Mouse (Mus musculus): ENCODE measurements around the gene Tmem104. TPM values are rescaled to one million over a fixed set of nuclear protein-coding genes. Genes with fewer than 3 reads are reported as not detected.
A peak's percentile ranks its signal among the peaks of the same experiment; 100 is the strongest.

Gene Tmem104
- polyA plus RNA-seq, 1 experiment from 2014 or later, result 10.6 TPM

GRCm38 (mm10) chr11:115287386-115287785, 100.1 kb downstream of the Tmem104 start:
- Histone ChIP-seq H3K9me3 (no peaks in the 10 kb centered on the region), H3K27ac (no peak overlapping the region), H3K4me1 (replicated peaks) (peaks cover 17% of the 10 kb centered on the region; the same call in 1 of the 2 replicates), H3K4me3 (no peak overlapping the region), H3K36me3 (no peaks in the 10 kb centered on the region), H3K27me3 (ENCODE audit: insufficient read depth, poor library complexity, severe bottlenecking) (no peaks in the 10 kb centered on the region)
- 87% methylated on average over 5 of the region's 5 CpGs for WGBS
- no peak for DNase-seq (ENCODE audit: low spot score)

DNA sequence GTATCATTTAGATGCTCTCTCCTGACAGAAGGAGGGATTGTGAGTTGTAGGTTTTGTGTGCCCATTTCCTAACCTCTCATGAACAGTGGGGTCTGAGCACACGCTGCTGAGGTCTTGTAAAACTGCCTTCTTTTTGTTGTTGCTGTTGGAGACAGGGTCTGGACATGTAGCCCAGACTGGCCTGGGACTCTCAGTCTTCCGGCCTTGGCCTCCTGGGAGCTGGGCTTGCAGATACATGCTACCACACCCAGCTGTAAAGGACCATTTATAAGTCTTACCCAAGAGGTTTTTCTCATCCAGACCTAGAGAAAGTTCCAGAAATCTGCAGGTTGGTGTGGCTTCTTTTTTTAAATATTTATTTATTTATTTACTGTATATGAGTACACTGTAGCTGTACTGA, 101.0 kb downstream of the Tmem104 start:
- H3K27ac ChIP-seq, result no peak overlapping the region
- no peaks in the 10 kb centered on the region for H3K36me3 ChIP-seq
- H3K27me3 ChIP-seq (ENCODE audit: insufficient read depth, poor library complexity, severe bottlenecking), result no peaks in the 10 kb centered on the region
- DNase-seq (ENCODE audit: low spot score), result no peak
- H3K9me3 ChIP-seq, result no peaks in the 10 kb centered on the region
- 85% methylated on average over 2 of the region's 2 CpGs for WGBS
- peaks cover 19% of the 10 kb centered on the region; the same call in 1 of the 2 replicates for H3K4me1 ChIP-seq (replicated peaks)
- H3K4me3 ChIP-seq, result no peak overlapping the region

DNA sequence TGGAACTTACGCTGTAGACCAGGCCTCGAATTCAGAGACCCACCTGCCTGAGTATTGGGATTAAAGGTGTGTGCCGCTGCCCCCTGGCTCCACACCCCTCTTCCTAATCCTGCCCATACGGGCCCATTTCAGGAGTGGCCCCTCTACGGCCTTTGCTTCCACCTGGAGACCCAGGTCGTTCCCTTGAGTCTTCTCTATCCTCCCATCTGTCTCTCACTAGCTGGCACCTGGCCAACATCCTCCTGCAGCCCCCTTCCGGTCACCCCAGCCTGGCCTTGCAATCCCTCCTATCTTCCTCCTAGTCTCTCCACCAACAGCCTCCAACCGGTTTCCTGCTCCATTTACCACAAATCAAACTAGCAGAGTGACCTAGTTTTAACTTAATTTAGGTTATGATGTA, 102.6 kb downstream of the Tmem104 start:
- H3K27ac ChIP-seq, result no peak overlapping the region
- H3K36me3 ChIP-seq, result no peaks in the 10 kb centered on the region
- no peaks in the 10 kb centered on the region for H3K9me3 ChIP-seq
- DNase-seq (ENCODE audit: low spot score), result no peak
- no peak overlapping the region for H3K4me3 ChIP-seq
- no peaks in the 10 kb centered on the region for H3K27me3 ChIP-seq (ENCODE audit: insufficient read depth, poor library complexity, severe bottlenecking)
- 84% methylated on average over 8 of the region's 8 CpGs for WGBS
- H3K4me1 ChIP-seq (replicated peaks), result peaks cover 21% of the 10 kb centered on the region; the same call in 1 of the 2 replicates

DNA sequence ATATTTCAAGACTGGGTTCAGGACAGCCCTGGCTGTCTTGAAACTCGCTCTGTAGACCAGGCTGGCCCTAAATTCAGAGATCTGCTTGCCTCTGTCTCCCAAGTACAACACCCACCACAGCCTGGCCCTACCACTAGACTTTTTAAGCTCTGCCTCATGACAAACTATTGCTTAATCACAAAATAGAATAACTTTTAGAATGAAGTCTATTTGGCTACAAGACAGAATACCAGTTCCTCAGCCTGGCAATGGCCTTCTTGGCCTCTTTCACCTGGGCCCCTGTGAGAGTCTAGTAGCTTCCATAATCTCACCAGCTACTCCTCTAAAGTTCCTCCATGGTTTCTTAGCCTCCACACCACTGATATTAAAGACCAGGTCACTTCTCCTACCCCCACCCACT, 103.0 kb downstream of the Tmem104 start:
- H3K27me3 ChIP-seq (ENCODE audit: insufficient read depth, poor library complexity, severe bottlenecking), result no peaks in the 10 kb centered on the region
- H3K36me3 ChIP-seq, result no peaks in the 10 kb centered on the region
- no peak overlapping the region for H3K27ac ChIP-seq
- H3K9me3 ChIP-seq, result no peaks in the 10 kb centered on the region
- 83% methylated on average over 1 of the region's 1 CpGs for WGBS
- no peak overlapping the region for H3K4me3 ChIP-seq
- no peak for DNase-seq (ENCODE audit: low spot score)
- H3K4me1 ChIP-seq (replicated peaks), result peaks cover 21% of the 10 kb centered on the region; the same call in 1 of the 2 replicates

GRCm38 (mm10) chr11:115290919-115291318, 103.6 kb downstream of the Tmem104 start:
- no peak for DNase-seq (ENCODE audit: low spot score)
- Histone ChIP-seq H3K27me3 (ENCODE audit: insufficient read depth, poor library complexity, severe bottlenecking) (peaks cover 6% of the 10 kb centered on the region), H3K4me3 (no peak overlapping the region), H3K9me3 (no peaks in the 10 kb centered on the region), H3K27ac (no peak overlapping the region), H3K4me1 (replicated peaks) (peaks cover 21% of the 10 kb centered on the region; the same call in 1 of the 2 replicates), H3K36me3 (no peaks in the 10 kb centered on the region)
- WGBS, result 90% methylated on average over 6 of the region's 6 CpGs

DNA sequence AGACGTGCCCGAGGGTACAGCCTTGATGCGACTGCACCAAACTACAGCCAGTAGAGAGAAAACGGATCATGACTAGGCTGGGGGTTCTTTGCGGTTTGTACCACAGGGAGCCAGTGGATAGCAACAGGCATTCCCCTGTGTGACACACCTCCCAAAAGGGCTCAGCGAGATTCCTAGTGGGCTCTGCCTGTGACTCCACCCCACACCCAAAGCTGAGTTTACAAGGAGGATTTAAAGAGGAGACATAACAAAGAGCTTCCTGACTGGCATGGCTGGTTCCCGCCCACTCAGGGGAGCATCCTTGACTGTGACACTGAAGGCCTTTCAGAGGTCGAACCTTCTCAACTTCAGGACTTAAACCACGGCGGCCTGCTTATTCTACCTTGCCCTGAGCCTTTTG, 104.2 kb downstream of the Tmem104 start:
- H3K27me3 ChIP-seq (ENCODE audit: insufficient read depth, poor library complexity, severe bottlenecking), result peaks cover 12% of the 10 kb centered on the region
- no peak for DNase-seq (ENCODE audit: low spot score)
- H3K9me3 ChIP-seq, result no peaks in the 10 kb centered on the region
- H3K4me1 ChIP-seq (replicated peaks), result peaks cover 21% of the 10 kb centered on the region; the same call in 1 of the 2 replicates
- H3K27ac ChIP-seq, result no peak overlapping the region
- no peak overlapping the region for H3K4me3 ChIP-seq
- H3K36me3 ChIP-seq, result no peaks in the 10 kb centered on the region
- WGBS, result 79% methylated on average over 10 of the region's 10 CpGs

- Histone ChIP-seq H3K4me3 (no peak overlapping the region), H3K27ac (0 out of 2 replicates have a peak overlapping the region, but pooled peaks have one; percentile 8), H3K4me1 (replicated peaks) (peaks cover 33% of the 10 kb centered on the region), H3K36me3 (no peaks in the 10 kb centered on the region), H3K9me3 (no peaks in the 10 kb centered on the region), H3K27me3 (ENCODE audit: insufficient read depth, poor library complexity, severe bottlenecking) (peaks cover 25% of the 10 kb centered on the region)
- 62% methylated on average over 14 of the region's 14 CpGs for WGBS
- no peak for DNase-seq (ENCODE audit: low spot score)
Measured at GRCm38 (mm10) chr11:115292631-115293375, 105.5 kb downstream of the Tmem104 start.

GRCm38 (mm10) chr11:115295939-115296338, 108.7 kb downstream of the Tmem104 start:
- no peak overlapping the region for H3K4me3 ChIP-seq
- H3K36me3 ChIP-seq, result no peaks in the 10 kb centered on the region
- peaks cover 3% of the 10 kb centered on the region for H3K9me3 ChIP-seq
- peaks cover 43% of the 10 kb centered on the region for H3K27me3 ChIP-seq (ENCODE audit: insufficient read depth, poor library complexity, severe bottlenecking)
- no peak overlapping the region for H3K27ac ChIP-seq
- 89% methylated on average over 11 of the region's 11 CpGs for WGBS
- peaks cover 33% of the 10 kb centered on the region for H3K4me1 ChIP-seq (replicated peaks)
- no peak for DNase-seq (ENCODE audit: low spot score)

Other genes with a start within 250 kb of the Tmem104 start
- gene Cd300c, start 218.3 kb upstream of the Tmem104 start, polyA plus RNA-seq (2016; fragmentation: Nextera tagmentation; extraction: Ambion mirVana), result not detected in 2 replicates
- gene Cd300ld, start 197.6 kb upstream of the Tmem104 start, polyA plus RNA-seq (2016; fragmentation: Nextera tagmentation; extraction: Ambion mirVana), result 0.08 TPM in 1 of 2 replicates, not detected in the other
- gene Cd300c2, start 185.6 kb upstream of the Tmem104 start, polyA plus RNA-seq (2016; fragmentation: Nextera tagmentation; extraction: Ambion mirVana), result 0.76 and 1.1 TPM in 2 replicates
- not detected in 2 replicates for gene Cd300ld2, start 171.3 kb upstream of the Tmem104 start, polyA plus RNA-seq (2016; fragmentation: Nextera tagmentation; extraction: Ambion mirVana)
- gene Cd300ld4, start 160.5 kb upstream of the Tmem104 start, polyA plus RNA-seq (2016; fragmentation: Nextera tagmentation; extraction: Ambion mirVana), result not detected in 2 replicates
- gene Cd300ld5, start 149.7 kb upstream of the Tmem104 start, polyA plus RNA-seq (2016; fragmentation: Nextera tagmentation; extraction: Ambion mirVana), result not detected in 2 replicates
- not detected in 2 replicates for gene Cd300ld3, start 139.1 kb upstream of the Tmem104 start, polyA plus RNA-seq (2016; fragmentation: Nextera tagmentation; extraction: Ambion mirVana)
- gene Cd300e, start 125.3 kb upstream of the Tmem104 start, polyA plus RNA-seq (2016; fragmentation: Nextera tagmentation; extraction: Ambion mirVana), result not detected in 2 replicates
- gene Rab37, start 96.1 kb upstream of the Tmem104 start, polyA plus RNA-seq (2016; fragmentation: Nextera tagmentation; extraction: Ambion mirVana), result 0.44 and 1.4 TPM in 2 replicates
- gene Cd300lf, start 53.5 kb upstream of the Tmem104 start, polyA plus RNA-seq (2016; fragmentation: Nextera tagmentation; extraction: Ambion mirVana), result 0.11 TPM in 1 of 2 replicates, not detected in the other
- 39.6 and 49.8 TPM in 2 replicates for gene Slc9a3r1, start 24.1 kb upstream of the Tmem104 start, polyA plus RNA-seq (2016; fragmentation: Nextera tagmentation; extraction: Ambion mirVana)
- 18.7 and 24.3 TPM in 2 replicates for gene Nat9, start 372 bp downstream of the Tmem104 start, polyA plus RNA-seq (2016; fragmentation: Nextera tagmentation; extraction: Ambion mirVana)
- 0.14 and 0.18 TPM in 2 replicates for gene Grin2c, start 79.8 kb downstream of the Tmem104 start, polyA plus RNA-seq (2016; fragmentation: Nextera tagmentation; extraction: Ambion mirVana)
- gene Fdxr, start 89.6 kb downstream of the Tmem104 start, polyA plus RNA-seq (2016; fragmentation: Nextera tagmentation; extraction: Ambion mirVana), result 17.7 TPM in 2 replicates
- gene Fads6, start 110.2 kb downstream of the Tmem104 start, polyA plus RNA-seq (2016; fragmentation: Nextera tagmentation; extraction: Ambion mirVana), result 0.27 and 0.47 TPM in 2 replicates
- gene Otop2, start 119.7 kb downstream of the Tmem104 start, polyA plus RNA-seq (2016; fragmentation: Nextera tagmentation; extraction: Ambion mirVana), result not detected in 2 replicates
- 0.10 TPM in 1 of 2 replicates, not detected in the other for gene Ush1g, start 134.6 kb downstream of the Tmem104 start, polyA plus RNA-seq (2016; fragmentation: Nextera tagmentation; extraction: Ambion mirVana)
- 0.08 TPM in 1 of 2 replicates, not detected in the other for gene Otop3, start 147.2 kb downstream of the Tmem104 start, polyA plus RNA-seq (2016; fragmentation: Nextera tagmentation; extraction: Ambion mirVana)
- 11.3 and 14.8 TPM in 2 replicates for gene Hid1, start 180.3 kb downstream of the Tmem104 start, polyA plus RNA-seq (2016; fragmentation: Nextera tagmentation; extraction: Ambion mirVana)
- 16.1 and 21.4 TPM in 2 replicates for gene Cdr2l, start 194.4 kb downstream of the Tmem104 start, polyA plus RNA-seq (2016; fragmentation: Nextera tagmentation; extraction: Ambion mirVana)
- gene Mrpl58, start 216.3 kb downstream of the Tmem104 start, polyA plus RNA-seq (2016; fragmentation: Nextera tagmentation; extraction: Ambion mirVana), result 228 and 253 TPM in 2 replicates
- 878 and 961 TPM in 2 replicates for gene Atp5h, start 232.5 kb downstream of the Tmem104 start, polyA plus RNA-seq (2016; fragmentation: Nextera tagmentation; extraction: Ambion mirVana)
- 15.0 and 20.1 TPM in 2 replicates for gene Kctd2, start 232.6 kb downstream of the Tmem104 start, polyA plus RNA-seq (2016; fragmentation: Nextera tagmentation; extraction: Ambion mirVana)

Measured in hindbrain, embryonic 10.5 days (tissue).